ENCODE assay signal across 7 mouse cellular contexts in genomic region chr2:18608260-18609074, GRCm38 (mm10).
DNase-seq lines count a peak whose midpoint lies in the region; ATAC-seq lines count a peak whose summit lies in the region.

No protein-coding gene starts in this region.

- peak overlapping the region; percentile 46 for H3K4me3 ChIP-seq in intestine, embryonic 15.5 days (replicated peaks)

- H3K4me2 ChIP-seq in intestine, embryonic 15.5 days (replicated peaks), result peak overlapping the region; percentile 95

- no peaks in the 10 kb centered on the region for H3K36me3 ChIP-seq in intestine, embryonic 15.5 days

- intact Hi-C loops in left cerebral cortex, postnatal 4 days (cut with DNase I), result no loop called here

- peak overlapping the region; percentile 46 for H3K9ac ChIP-seq in intestine, embryonic 15.5 days

- peak; percentile 67 for ATAC-seq in granulocyte monocyte progenitor cell, adult 5-6 weeks (replicated peaks; ENCODE audit: poor library complexity, severe bottlenecking)
- peak; percentile 85 for ATAC-seq in intestine, embryonic 15.5 days
- ATAC-seq in megakaryocyte-erythroid progenitor cell, adult 5-6 weeks (replicated peaks; ENCODE audit: low FRiP score, low TSS enrichment, poor library complexity, severe bottlenecking), result peak; percentile 64

- H3K4me1 ChIP-seq in intestine, embryonic 15.5 days (replicated peaks), result peaks cover 18% of the 10 kb centered on the region

- no peaks in the 10 kb centered on the region for H3K9me3 ChIP-seq in intestine, embryonic 15.5 days

- DNase-seq in adrenal gland, adult 2 months, result peak; percentile 33
- peak; percentile 67 for DNase-seq in embryo, embryonic 10.5 days (ENCODE audit: low spot score)
- DNase-seq in left cerebral cortex, postnatal 4 days, result peak; percentile 60
- peak; percentile 43 to 60 for DNase-seq in spleen, adult 18-20 months

- peaks cover 22% of the 10 kb centered on the region for H3K27me3 ChIP-seq in intestine, embryonic 15.5 days (replicated peaks)

- no peak overlapping the region for H3K27ac ChIP-seq in intestine, embryonic 15.5 days

- under 1% methylated on average over 29 of the region's 29 CpGs for WGBS in intestine, embryonic 15.5 days
